In genomic region chr14:115004733-115005405, GRCm38 (mm10) we compare ENCODE assay signal across 10 mouse cellular contexts.
DNase-seq lines count a peak whose midpoint lies in the region; ATAC-seq and TF ChIP-seq lines count a peak whose summit lies in the region.
"Had no signal": no experiment of that assay in that cellular context is flagged by ENCODE, and none has a peak within 500 bp of the region (broad histone marks: within the 10 kb centered on the region; RNA-seq: fewer than 3 reads in every experiment).

No protein-coding gene starts in this region.

- H3K36me3 ChIP-seq in kidney, embryonic 16.5 days (ENCODE audit: insufficient read depth, low read length) = no peaks in the 10 kb centered on the region
- H3K36me3 ChIP-seq in kidney, adult 2 months (ENCODE audit: control insufficient read depth, insufficient read depth, low read length) = no peaks in the 10 kb centered on the region

- ATAC-seq in kidney, embryonic 16.5 days (ENCODE audit: low FRiP score, low TSS enrichment) = 0 out of 2 replicates have a peak, but pooled peaks have one; percentile 51
- ATAC-seq: hindbrain, embryonic 16.5 days had no signal

- no peak for TF ChIP-seq CTCF in kidney, adult 2 months (conservative IDR thresholded peaks at IDR 0.05; ENCODE audit: insufficient read depth, insufficient read length, low read depth, low read length)

- H3K9me3 ChIP-seq in kidney, embryonic 16.5 days (ENCODE audit: low read length) = no peaks in the 10 kb centered on the region

- no peak overlapping the region for H3K9ac ChIP-seq in kidney, embryonic 16.5 days (replicated peaks; ENCODE audit: low read length)

- no peak overlapping the region for H3K4me3 ChIP-seq in kidney, embryonic 16.5 days (ENCODE audit: low read length)
- H3K4me3 ChIP-seq in kidney, adult 2 months (ENCODE audit: insufficient read depth, low read depth, low read length) = no peak overlapping the region

- H3K4me2 ChIP-seq in kidney, embryonic 16.5 days (replicated peaks; ENCODE audit: low read depth, low read length) = no peak overlapping the region

- no peak overlapping the region for H3K27ac ChIP-seq in kidney, embryonic 16.5 days (ENCODE audit: low read length)
- H3K27ac ChIP-seq in kidney, adult 2 months (ENCODE audit: insufficient read depth, low read depth, low read length) = no peak overlapping the region

- no peaks in the 10 kb centered on the region for H3K27me3 ChIP-seq in kidney, embryonic 16.5 days (ENCODE audit: insufficient read depth, low read length)
- H3K27me3 ChIP-seq in kidney, adult 2 months (replicated peaks; ENCODE audit: control insufficient read depth, insufficient read depth, low read length) = no peaks in the 10 kb centered on the region

- no peaks in the 10 kb centered on the region for H3K4me1 ChIP-seq in kidney, embryonic 16.5 days (ENCODE audit: insufficient read depth, low read length)
- no peaks in the 10 kb centered on the region for H3K4me1 ChIP-seq in kidney, adult 2 months (ENCODE audit: control insufficient read depth, insufficient read depth, low read length)

- 72% methylated on average over 6 of the region's 6 CpGs for WGBS in kidney, embryonic 16.5 days
- 65% methylated on average over 6 of the region's 6 CpGs for WGBS in kidney, adult 2 months
- WGBS in large intestine, adult 2 months = 10% methylated on average over 6 of the region's 6 CpGs

- TF ChIP-seq POLR2A in kidney, adult 2 months (IDR thresholded peaks at IDR 0.05; ENCODE audit: low read depth, low read length) = no peak

- no peak for DNase-seq in kidney, adult 2 months
- peak; percentile 16 for DNase-seq in urinary bladder, postnatal 14 days (ENCODE audit: low spot score)
- DNase-seq in urinary bladder, postnatal 36 days (ENCODE audit: low spot score in 2 of 2) = no peak
- DNase-seq in large intestine, adult 2 months (ENCODE audit: low read depth, low spot score) = peak; percentile 63
- no peak for DNase-seq in thymus, postnatal 0 days (ENCODE audit: low spot score)
- DNase-seq in cerebellum, adult 11 months = no peak
- DNase-seq: kidney, postnatal 25 days; spleen, adult 18-20 months had no signal

Comparison
In these comparisons a context has a peak if more than half of its experiments do, and no peak if none do; other contexts are left out.
1. DNase-seq: peak in urinary bladder, postnatal 14 days (single experiment) and large intestine, adult 2 months (single experiment); none in kidney, adult 2 months (single experiment), urinary bladder, postnatal 36 days (0 of 2), thymus, postnatal 0 days (single experiment) and cerebellum, adult 11 months (single experiment).